ENCODE assay signal across 9 mouse cellular contexts in the genomic region with DNA sequence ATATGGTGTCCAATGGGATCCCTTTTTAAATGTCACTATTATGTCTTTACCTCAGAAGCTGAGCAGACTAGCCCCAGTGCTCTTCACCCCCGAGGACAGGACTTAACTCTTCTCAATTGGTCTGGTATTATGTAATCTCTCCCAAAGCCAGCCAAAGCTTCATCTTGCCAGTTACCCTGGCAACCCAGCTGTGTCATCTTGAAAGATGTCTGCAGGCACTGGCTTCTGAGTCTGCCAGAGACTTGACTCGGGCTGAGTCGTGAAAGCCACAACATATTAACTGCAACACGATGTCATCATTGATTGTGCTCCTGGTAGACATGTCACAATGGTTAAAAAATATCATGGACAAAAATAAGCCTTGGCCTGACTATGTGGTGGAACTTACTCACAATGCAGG.
A peak's percentile ranks its signal among the peaks of the same experiment; 100 is the strongest.
DNase-seq lines count a peak whose midpoint lies in the region; ATAC-seq and TF ChIP-seq lines count a peak whose summit lies in the region.
"Had no signal": no experiment of that assay in that cellular context is flagged by ENCODE, and none has a peak within 500 bp of the region (broad histone marks: within the 10 kb centered on the region; RNA-seq: fewer than 3 reads in every experiment).

No protein-coding gene starts in this region.

- ATAC-seq in hindbrain, postnatal 0 days: peak; percentile 86
- peak; percentile 30; the same call in 1 of the 2 replicates for ATAC-seq in lung, postnatal 0 days

- DNase-seq in cerebellum, adult 9-11 months: peak; percentile 60
- DNase-seq in cerebellum, adult 11-12 months: no peak
- DNase-seq in Muller cell, postnatal 12 days (ENCODE audit: inconsistent ontology term): peak; percentile 42
- peak; percentile 66 for DNase-seq in hindbrain, postnatal 0 days (ENCODE audit: low spot score)
- DNase-seq in lung, postnatal 0 days (ENCODE audit: low spot score): peak; percentile 38
- DNase-seq in limb, embryonic 10.5 days (ENCODE audit: low spot score): no peak
- DNase-seq in gastrocnemius, adult 8-10 months (ENCODE audit: low spot score in 2 of 2): no peak
- no peak for DNase-seq in ovary, postnatal 14 days (ENCODE audit: low spot score)

- no peak overlapping the region for H3K27ac ChIP-seq in hindbrain, postnatal 0 days
- H3K27ac ChIP-seq in lung, postnatal 0 days (ENCODE audit: low read length): no peak overlapping the region
- no peak overlapping the region for H3K27ac ChIP-seq in limb, embryonic 10.5 days

- H3K9ac ChIP-seq in hindbrain, postnatal 0 days (replicated peaks; ENCODE audit: low read length): no peak overlapping the region
- H3K9ac ChIP-seq in lung, postnatal 0 days (replicated peaks; ENCODE audit: low read depth): no peak overlapping the region

- 24% methylated on average over 4 of the region's 4 CpGs for WGBS in hindbrain, postnatal 0 days
- 41% methylated on average over 4 of the region's 4 CpGs for WGBS in lung, postnatal 0 days
- 72% methylated on average over 4 of the region's 4 CpGs for WGBS in limb, embryonic 10.5 days

- no peaks in the 10 kb centered on the region for H3K36me3 ChIP-seq in hindbrain, postnatal 0 days (ENCODE audit: insufficient read depth, low read length)
- no peaks in the 10 kb centered on the region for H3K36me3 ChIP-seq in lung, postnatal 0 days (ENCODE audit: insufficient read depth, low read length)
- no peaks in the 10 kb centered on the region for H3K36me3 ChIP-seq in limb, embryonic 10.5 days

- H3K4me3 ChIP-seq in hindbrain, postnatal 0 days (ENCODE audit: low read length): no peak overlapping the region
- H3K4me3 ChIP-seq in lung, postnatal 0 days (ENCODE audit: low read depth, low read length): no peak overlapping the region
- no peak overlapping the region for H3K4me3 ChIP-seq in limb, embryonic 10.5 days
- H3K4me3 ChIP-seq: erythroblast, embryonic 14.5 days had no signal

- H3K27me3 ChIP-seq in hindbrain, postnatal 0 days (ENCODE audit: insufficient read depth, low read length): no peaks in the 10 kb centered on the region
- H3K27me3 ChIP-seq in lung, postnatal 0 days (replicated peaks; ENCODE audit: insufficient read depth, low read length): no peaks in the 10 kb centered on the region
- no peaks in the 10 kb centered on the region for H3K27me3 ChIP-seq in limb, embryonic 10.5 days (ENCODE audit: low read depth, poor library complexity, severe bottlenecking)

- H3K4me1 ChIP-seq in hindbrain, postnatal 0 days (ENCODE audit: insufficient read depth, low read length): no peaks in the 10 kb centered on the region
- no peaks in the 10 kb centered on the region for H3K4me1 ChIP-seq in lung, postnatal 0 days (ENCODE audit: insufficient read depth, low read depth, low read length)
- H3K4me1 ChIP-seq in limb, embryonic 10.5 days: no peaks in the 10 kb centered on the region

- TF ChIP-seq CTCF in hindbrain, postnatal 0 days (IDR thresholded peaks at IDR 0.05; ENCODE audit: low read depth): no peak
- TF ChIP-seq CTCF in lung, postnatal 0 days (IDR thresholded peaks at IDR 0.05): no peak

- TF ChIP-seq EP300 in lung, postnatal 0 days (IDR thresholded peaks at IDR 0.05): no peak

- no peak overlapping the region for H3K4me2 ChIP-seq in hindbrain, postnatal 0 days (ENCODE audit: low read depth, low read length)
- H3K4me2 ChIP-seq in lung, postnatal 0 days (replicated peaks; ENCODE audit: low read depth, low read length): no peak overlapping the region

- H3K9me3 ChIP-seq in hindbrain, postnatal 0 days (ENCODE audit: low read length): no peaks in the 10 kb centered on the region
- H3K9me3 ChIP-seq in lung, postnatal 0 days (ENCODE audit: low read length): no peaks in the 10 kb centered on the region
- H3K9me3 ChIP-seq in limb, embryonic 10.5 days (replicated peaks): no peaks in the 10 kb centered on the region

Comparison
In these comparisons a context has a peak if more than half of its experiments do, and no peak if none do; other contexts are left out.
1. DNase-seq: peak in cerebellum, adult 9-11 months (single experiment), Muller cell, postnatal 12 days (single experiment), hindbrain, postnatal 0 days (single experiment) and lung, postnatal 0 days (single experiment); none in cerebellum, adult 11-12 months (single experiment), limb, embryonic 10.5 days (single experiment), gastrocnemius, adult 8-10 months (0 of 2) and ovary, postnatal 14 days (single experiment).